Mouse (Mus musculus): Measurements from ENCODE around the gene Cux2.

DNA sequence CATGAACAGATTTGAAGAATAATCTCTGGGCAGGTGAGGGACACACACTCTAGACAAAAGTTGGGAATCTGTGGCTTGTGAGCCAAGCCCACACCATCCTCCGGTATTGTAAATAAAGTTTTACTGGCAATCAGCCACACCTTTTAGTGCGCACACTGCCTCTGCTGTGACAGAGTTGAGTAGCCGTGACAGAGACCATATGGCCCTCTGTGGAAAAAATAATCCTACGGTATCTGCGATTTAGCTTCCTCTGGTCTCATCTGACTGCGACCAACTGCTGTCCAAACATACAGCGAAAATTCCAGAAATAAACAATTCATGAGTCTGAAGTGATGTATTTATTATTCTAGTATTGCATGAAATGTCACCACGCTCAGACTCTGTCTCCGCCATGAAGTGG, 64.0 kb downstream of the Cux2 start:
- TF ChIP-seq CTCF (IDR thresholded peaks at IDR 0.05; ENCODE audit: insufficient read depth, low read length), result no peak
- no peak for TF ChIP-seq POLR2A (IDR thresholded peaks at IDR 0.05; ENCODE audit: borderline replicate concordance, extremely low read depth, low read depth, low read length)
